Mouse (Mus musculus) intestine, postnatal 0 days (tissue): ENCODE results near the gene Gm7356. TPM values are rescaled to one million over a fixed set of nuclear protein-coding genes. Genes with fewer than 3 reads are reported as not detected.
"Not testable (repeated sequence)": the region's sequence is repeated elsewhere in the genome, so short reads cannot be mapped to it uniquely, and the experiment has no call there.

Experiments used
- ATAC-seq: fragments of 200-750 bp; cut with Nextera tagmentation; 2 replicates; pipeline ENCODE4 v1.8.0; 2017; ENCODE audit warnings: mild to moderate bottlenecking, moderate TSS enrichment, moderate library complexity
- H3K27ac ChIP-seq: fragments of 300-500 bp; sonication (generic); 2 replicates; pipeline ENCODE4 v1.5.1; 2014; ENCODE audit warnings: mild to moderate bottlenecking, low read depth, low read length, moderate library complexity
- H3K27me3 ChIP-seq: fragments of 300-500 bp; sonication (generic); replicated peaks from 2 replicates; pipeline ENCODE4 v1.6.1; 2014; ENCODE audit warnings: low read length, mixed read lengths; ENCODE audit not compliant: control insufficient read depth, insufficient read depth
- H3K36me3 ChIP-seq: fragments of 300-500 bp; sonication (generic); 2 replicates; pipeline ENCODE4 v1.6.1; 2014; ENCODE audit warnings: mild to moderate bottlenecking, moderate library complexity; ENCODE audit not compliant: control insufficient read depth, insufficient read depth
- H3K4me1 ChIP-seq: fragments of 300-500 bp; sonication (generic); replicated peaks from 2 replicates; pipeline ENCODE4 v1.6.1; 2014; ENCODE audit warnings: antibody characterized with exemption, low read length, mixed read lengths; ENCODE audit not compliant: control insufficient read depth, insufficient read depth
- H3K4me2 ChIP-seq: fragments of 300-500 bp; sonication (generic); replicated peaks from 2 replicates; pipeline ENCODE4 v1.6.1; 2014; ENCODE audit warnings: low read depth, mild to moderate bottlenecking, moderate library complexity
- H3K4me3 ChIP-seq: fragments of 300-500 bp; sonication (generic); 2 replicates; pipeline ENCODE4 v1.5.1; 2014; ENCODE audit warnings: low read depth, low read length
- H3K9ac ChIP-seq: fragments of 300-500 bp; sonication (generic); 2 replicates; pipeline ENCODE4 v1.6.1; 2014; ENCODE audit warnings: mild to moderate bottlenecking, low read depth, low read length
- H3K9me3 ChIP-seq: fragments of 300-500 bp; sonication (generic); 2 replicates; pipeline ENCODE4 v1.6.1; 2016; ENCODE audit warnings: mixed run types; ENCODE audit not compliant: control insufficient read depth
- CTCF ChIP-seq: sonication (generic); IDR thresholded peaks from 2 replicates; pipeline ENCODE4 v1.5.1; 2016; ENCODE audit warnings: low read depth, mild to moderate bottlenecking, control low read depth, antibody characterized with exemption, moderate library complexity
- WGBS: fragments of 180-500 bp; shearing (Covaris S2); extraction: QIAGEN DNeasy Blood & Tissue Kit; methylation state at CpG from one replicate; pipeline ENCODE4 v1.1.7; 2014; 5-methylcytosine and 5-hydroxymethylcytosine counted together
- polyA plus RNA-seq: library from polyadenylated mRNA; unstranded; fragments of >200 nt; fragmentation: Nextera tagmentation; extraction: Ambion mirVana; gene quantifications from 2 replicates; pipeline ENCODE4 v1.2.1, GENCODE M21; 2015

The Gm7356 gene
- polyA plus RNA-seq, result not detected in 2 replicates

DNA sequence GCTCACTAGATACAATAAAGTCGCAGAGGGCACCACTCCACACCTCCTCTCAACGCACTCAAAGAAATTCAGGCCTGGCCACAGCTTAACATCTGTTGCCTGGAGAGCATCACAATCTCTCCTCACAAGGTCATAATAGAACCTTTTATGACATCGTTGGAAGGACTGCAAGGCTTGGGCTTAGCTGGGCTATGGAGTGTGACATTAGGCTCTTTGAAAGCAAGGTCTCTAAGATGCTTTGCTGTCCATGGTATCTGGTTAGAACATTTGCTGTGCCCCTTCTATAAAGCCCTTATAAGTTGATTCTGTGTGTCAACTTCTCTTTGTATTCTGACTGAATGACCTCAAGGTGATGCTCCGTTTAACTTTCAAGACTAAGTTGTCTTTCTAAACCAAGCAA is at the start of gene Gm7356:
Gene Gm7356 (minus strand): TSS at position 101 of the 400 bp plus-strand sequence.
- not testable (repeated sequence) for H3K27ac ChIP-seq, H3K9me3 ChIP-seq, H3K4me3 ChIP-seq, H3K27me3 ChIP-seq, H3K4me2 ChIP-seq, H3K4me1 ChIP-seq, H3K36me3 ChIP-seq, H3K9ac ChIP-seq, ATAC-seq
- WGBS, result 86% methylated on average over 3 of the region's 4 CpGs

DNA sequence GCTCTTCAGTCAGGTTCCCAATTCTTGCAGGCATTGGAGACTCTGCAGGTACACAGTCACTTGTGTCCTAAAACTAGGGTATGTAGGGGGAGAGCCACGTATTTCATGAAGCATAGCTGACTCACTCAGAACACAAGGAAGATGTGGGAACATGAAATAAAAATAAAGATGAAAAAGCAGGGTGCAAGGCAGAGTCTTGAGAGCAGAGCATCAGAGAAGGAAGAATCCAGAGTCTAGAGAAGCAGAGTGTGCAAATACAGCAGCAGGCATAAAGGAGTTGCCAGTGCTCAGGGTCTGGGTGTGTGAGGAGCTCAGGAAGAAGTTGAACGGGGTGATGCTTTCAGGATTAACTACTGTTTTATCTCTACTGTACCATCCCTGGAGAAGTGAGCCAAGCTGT is 38.4 kb upstream of the Gm7356 start:
- H3K4me2 ChIP-seq, H3K4me1 ChIP-seq, H3K36me3 ChIP-seq, ATAC-seq, H3K27ac ChIP-seq, H3K9ac ChIP-seq, H3K27me3 ChIP-seq, H3K4me3 ChIP-seq, H3K9me3 ChIP-seq: not testable (repeated sequence)
- WGBS, result 67% methylated on average over 1 of the region's 2 CpGs

- not testable (repeated sequence) for H3K4me3 ChIP-seq, H3K4me2 ChIP-seq, H3K9ac ChIP-seq, H3K9me3 ChIP-seq, H3K27me3 ChIP-seq, H3K36me3 ChIP-seq, H3K27ac ChIP-seq, H3K4me1 ChIP-seq
- WGBS, result 38% methylated on average over 1 of the region's 2 CpGs
- ATAC-seq, result peak; percentile 37; the same call in 1 of the 2 replicates
Measured at GRCm38 (mm10) chr17:14037012-14037411, 33.5 kb upstream of the Gm7356 start.

- H3K4me3 ChIP-seq, H3K27ac ChIP-seq, H3K9ac ChIP-seq, H3K36me3 ChIP-seq, H3K4me1 ChIP-seq, H3K27me3 ChIP-seq, H3K4me2 ChIP-seq, H3K9me3 ChIP-seq: not testable (repeated sequence)
- ATAC-seq, result peak; percentile 84
- 75% methylated on average over 4 of the region's 4 CpGs for WGBS
Measured at GRCm38 (mm10) chr17:14036113-14036512, 32.6 kb upstream of the Gm7356 start.

GRCm38 (mm10) chr17:13993425-13993824 is 10.1 kb downstream of the Gm7356 start:
- not testable (repeated sequence) for ATAC-seq, H3K4me1 ChIP-seq, H3K4me3 ChIP-seq, H3K4me2 ChIP-seq, H3K27me3 ChIP-seq, H3K9ac ChIP-seq, H3K36me3 ChIP-seq, H3K9me3 ChIP-seq, H3K27ac ChIP-seq
- TF ChIP-seq CTCF, result peak; percentile 69
- 47% methylated on average over 2 of the region's 2 CpGs for WGBS

DNA sequence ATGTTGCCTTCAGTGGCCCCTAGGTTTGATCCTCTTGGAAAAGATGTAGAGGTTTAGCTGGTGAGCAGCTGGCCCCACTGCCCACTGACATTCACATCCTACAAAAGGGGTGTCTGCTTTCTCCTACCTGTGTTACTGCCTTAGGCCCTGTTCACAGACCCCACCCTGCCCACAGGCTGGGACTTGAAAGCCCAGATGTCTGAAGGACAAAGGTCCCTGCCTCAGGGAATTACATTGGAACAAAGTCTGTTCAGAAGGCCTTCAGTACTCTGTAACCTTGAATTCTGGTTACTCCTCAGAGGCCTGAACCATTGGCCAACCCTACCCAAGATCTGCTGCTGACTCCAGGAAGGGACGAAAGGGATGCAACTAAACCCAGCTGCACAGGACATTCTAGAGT is 15.8 kb downstream of the Gm7356 start:
- Histone ChIP-seq H3K9ac (no peak overlapping the region), H3K4me2 (no peak overlapping the region), H3K4me3 (no peak overlapping the region), H3K9me3 (no peaks in the 10 kb centered on the region), H3K4me1 (no peaks in the 10 kb centered on the region), H3K27me3 (no peaks in the 10 kb centered on the region), H3K27ac (no peak overlapping the region), H3K36me3 (no peaks in the 10 kb centered on the region)
- no peak for TF ChIP-seq CTCF
- ATAC-seq, result peak; percentile 54; the same call in 1 of the 2 replicates
- WGBS, result 57% methylated on average over 1 of the region's 1 CpGs

- H3K27ac ChIP-seq, H3K36me3 ChIP-seq, H3K9me3 ChIP-seq, H3K4me3 ChIP-seq, H3K4me1 ChIP-seq, H3K9ac ChIP-seq, H3K4me2 ChIP-seq, H3K27me3 ChIP-seq: not testable (repeated sequence)
- 71% methylated on average over 5 of the region's 5 CpGs for WGBS
- ATAC-seq, result peak; percentile 78
Measured at GRCm38 (mm10) chr17:13970796-13971195, 32.7 kb downstream of the Gm7356 start.

GRCm38 (mm10) chr17:13969917-13970316 is 33.6 kb downstream of the Gm7356 start:
- H3K36me3 ChIP-seq, H3K4me3 ChIP-seq, H3K4me1 ChIP-seq, H3K27ac ChIP-seq, H3K27me3 ChIP-seq, H3K4me2 ChIP-seq, H3K9me3 ChIP-seq, H3K9ac ChIP-seq: not testable (repeated sequence)
- WGBS, result 89% methylated on average over 1 of the region's 2 CpGs
- ATAC-seq, result peak; percentile 53; the same call in 1 of the 2 replicates

- not testable (repeated sequence) for H3K4me1 ChIP-seq, H3K9me3 ChIP-seq, H3K4me3 ChIP-seq, H3K4me2 ChIP-seq, H3K27ac ChIP-seq, H3K36me3 ChIP-seq, ATAC-seq, H3K9ac ChIP-seq, H3K27me3 ChIP-seq
- 50% methylated on average over 1 of the region's 2 CpGs for WGBS
Measured at GRCm38 (mm10) chr17:13965048-13965447, 38.5 kb downstream of the Gm7356 start.

GRCm38 (mm10) chr17:13962245-13962644 is 41.3 kb downstream of the Gm7356 start:
- not testable (repeated sequence) for H3K4me1 ChIP-seq, H3K4me2 ChIP-seq, H3K27me3 ChIP-seq, H3K4me3 ChIP-seq, H3K36me3 ChIP-seq, H3K9ac ChIP-seq, H3K27ac ChIP-seq, H3K9me3 ChIP-seq
- 70% methylated on average over 3 of the region's 3 CpGs for WGBS
- peak; percentile 37; the same call in 1 of the 2 replicates for ATAC-seq
